Mouse (Mus musculus): ENCODE measurements around the gene Egfl6. TPM values are rescaled to one million over a fixed set of nuclear protein-coding genes. Genes with fewer than 3 reads are reported as not detected.
A peak's percentile ranks its signal among the peaks of the same experiment; 100 is the strongest.

The Egfl6 gene
- total and polyA plus RNA-seq, 2 experiments, result 0.09 TPM; not detected in 1

- Histone ChIP-seq H3K4me1 (ENCODE audit: control insufficient read depth, insufficient read depth, low read length) (no peaks in the 10 kb centered on the region), H3K79me2 (ENCODE audit: control insufficient read depth, insufficient read depth, low read length) (no peaks in the 10 kb centered on the region), H3K27me3 (ENCODE audit: control insufficient read depth, insufficient read depth, low read length) (no peaks in the 10 kb centered on the region), H3K27ac (replicated peaks; ENCODE audit: insufficient read depth, low read depth, low read length) (no peak overlapping the region), H3K36me3 (ENCODE audit: control insufficient read depth, insufficient read depth, low read length) (no peaks in the 10 kb centered on the region; the same call in 1 of the 2 replicates), H3K4me3 (ENCODE audit: insufficient read depth, low read depth, low read length) (no peak overlapping the region), H3K9ac (ENCODE audit: low read depth, low read length) (no peak overlapping the region)
- 70% methylated on average over 1 of the region's 1 CpGs for WGBS
- TF ChIP-seq CTCF (IDR thresholded peaks at IDR 0.05; ENCODE audit: low read depth, low read length) (no peak), POLR2A (IDR thresholded peaks at IDR 0.05; ENCODE audit: extremely low read depth, insufficient read depth, low read length) (no peak)
- DNase-seq (ENCODE audit: extremely low read depth, low read depth, low spot score), result no peak
These were observed 85.9 kb downstream of the Egfl6 start for GRCm38 (mm10) chrX:166499496-166500190.

- TF ChIP-seq POLR2A (IDR thresholded peaks at IDR 0.05; ENCODE audit: extremely low read depth, insufficient read depth, low read length), result no peak
- no peak for TF ChIP-seq CTCF (IDR thresholded peaks at IDR 0.05; ENCODE audit: low read depth, low read length)
- Histone ChIP-seq H3K27me3 (ENCODE audit: control insufficient read depth, insufficient read depth, low read length) (no peaks in the 10 kb centered on the region), H3K79me2 (ENCODE audit: control insufficient read depth, insufficient read depth, low read length) (no peaks in the 10 kb centered on the region), H3K4me3 (ENCODE audit: insufficient read depth, low read depth, low read length) (no peak overlapping the region), H3K27ac (replicated peaks; ENCODE audit: insufficient read depth, low read depth, low read length) (no peak overlapping the region), H3K4me1 (ENCODE audit: control insufficient read depth, insufficient read depth, low read length) (no peaks in the 10 kb centered on the region), H3K9ac (ENCODE audit: low read depth, low read length) (no peak overlapping the region), H3K36me3 (ENCODE audit: control insufficient read depth, insufficient read depth, low read length) (no peaks in the 10 kb centered on the region; the same call in 1 of the 2 replicates)
- 78% methylated on average over 4 of the region's 4 CpGs for WGBS
- DNase-seq (ENCODE audit: extremely low read depth, low read depth, low spot score), result no peak
These were observed 87.7 kb downstream of the Egfl6 start for GRCm38 (mm10) chrX:166497771-166498170.

DNA sequence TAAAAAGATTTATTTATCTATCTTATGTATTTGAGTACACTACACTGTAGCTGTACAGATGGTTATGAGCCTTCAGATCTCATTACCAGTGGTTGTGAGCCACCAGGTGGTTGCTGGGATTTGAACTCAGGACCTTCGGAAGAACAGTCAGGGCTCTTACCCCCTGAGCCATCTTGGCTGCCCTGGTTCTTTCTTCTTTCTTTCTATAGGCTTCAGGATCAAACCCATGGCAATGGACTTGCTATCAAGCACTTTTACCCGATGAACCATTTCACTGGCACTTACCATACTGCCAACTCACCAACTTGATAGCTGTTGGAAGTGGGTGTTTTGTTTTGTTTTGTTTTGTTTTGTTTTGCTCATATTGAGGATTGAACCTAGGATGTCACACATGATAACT, 90.5 kb downstream of the Egfl6 start:
- Histone ChIP-seq H3K4me3 (ENCODE audit: insufficient read depth, low read depth, low read length) (no peak overlapping the region), H3K4me1 (ENCODE audit: control insufficient read depth, insufficient read depth, low read length) (no peaks in the 10 kb centered on the region), H3K36me3 (ENCODE audit: control insufficient read depth, insufficient read depth, low read length) (no peaks in the 10 kb centered on the region), H3K27me3 (ENCODE audit: control insufficient read depth, insufficient read depth, low read length) (no peaks in the 10 kb centered on the region), H3K27ac (replicated peaks; ENCODE audit: insufficient read depth, low read depth, low read length) (no peak overlapping the region), H3K9ac (ENCODE audit: low read depth, low read length) (no peak overlapping the region), H3K79me2 (ENCODE audit: control insufficient read depth, insufficient read depth, low read length) (no peaks in the 10 kb centered on the region)
- WGBS, result 96% methylated on average over 2 of the region's 2 CpGs
- no peak for DNase-seq (ENCODE audit: extremely low read depth, low read depth, low spot score)
- TF ChIP-seq CTCF (IDR thresholded peaks at IDR 0.05; ENCODE audit: low read depth, low read length) (no peak), POLR2A (IDR thresholded peaks at IDR 0.05; ENCODE audit: extremely low read depth, insufficient read depth, low read length) (no peak)

GRCm38 (mm10) chrX:166479365-166479983, 106.0 kb downstream of the Egfl6 start, which contains the start of gene Rab9:
Rab9 (minus strand) TSS chrX:166479867.
- no peaks in the 10 kb centered on the region for H3K27me3 ChIP-seq (ENCODE audit: control insufficient read depth, insufficient read depth, low read length)
- peaks cover 17% of the 10 kb centered on the region for H3K4me1 ChIP-seq (ENCODE audit: control insufficient read depth, insufficient read depth, low read length)
- H3K79me2 ChIP-seq (ENCODE audit: control insufficient read depth, insufficient read depth, low read length), result peaks cover 14% of the 10 kb centered on the region; the same call in 1 of the 2 replicates
- H3K4me3 ChIP-seq (ENCODE audit: insufficient read depth, low read depth, low read length), result peak within 1 kb of the TSS; percentile 96
- peak within 1 kb of the TSS; percentile 94 for H3K27ac ChIP-seq (replicated peaks; ENCODE audit: insufficient read depth, low read depth, low read length)
- peak within 1 kb of the TSS; percentile 89 for H3K9ac ChIP-seq (ENCODE audit: low read depth, low read length)
- TF ChIP-seq CTCF (IDR thresholded peaks at IDR 0.05; ENCODE audit: low read depth, low read length) (no peak), POLR2A (IDR thresholded peaks at IDR 0.05; ENCODE audit: extremely low read depth, insufficient read depth, low read length) (peak; percentile 60; the same call in 1 of the 2 replicates)
- peak; percentile 72 for DNase-seq (ENCODE audit: extremely low read depth, low read depth, low spot score)
- peaks cover 14% of the 10 kb centered on the region; the same call in 1 of the 2 replicates for H3K36me3 ChIP-seq (ENCODE audit: control insufficient read depth, insufficient read depth, low read length)
- under 1% methylated on average over 40 of the region's 41 CpGs for WGBS

GRCm38 (mm10) chrX:166478631-166479364, 106.7 kb downstream of the Egfl6 start:
- Histone ChIP-seq H3K27me3 (ENCODE audit: control insufficient read depth, insufficient read depth, low read length) (no peaks in the 10 kb centered on the region), H3K9ac (ENCODE audit: low read depth, low read length) (peak overlapping the region; percentile 89), H3K4me1 (ENCODE audit: control insufficient read depth, insufficient read depth, low read length) (peaks cover 21% of the 10 kb centered on the region), H3K36me3 (ENCODE audit: control insufficient read depth, insufficient read depth, low read length) (peaks cover 14% of the 10 kb centered on the region; the same call in 1 of the 2 replicates), H3K4me3 (ENCODE audit: insufficient read depth, low read depth, low read length) (peak overlapping the region; percentile 96), H3K79me2 (ENCODE audit: control insufficient read depth, insufficient read depth, low read length) (peaks cover 17% of the 10 kb centered on the region; the same call in 1 of the 2 replicates), H3K27ac (replicated peaks; ENCODE audit: insufficient read depth, low read depth, low read length) (peak overlapping the region; percentile 94)
- WGBS, result under 1% methylated on average over 28 of the region's 28 CpGs
- TF ChIP-seq POLR2A (IDR thresholded peaks at IDR 0.05; ENCODE audit: extremely low read depth, insufficient read depth, low read length) (no peak), CTCF (IDR thresholded peaks at IDR 0.05; ENCODE audit: low read depth, low read length) (no peak)
- DNase-seq (ENCODE audit: extremely low read depth, low read depth, low spot score), result peak; percentile 96

All from liver, adult 2 months (tissue).